Mouse (Mus musculus): ENCODE measurements around the gene Mbd4.

Gene Mbd4

DNA sequence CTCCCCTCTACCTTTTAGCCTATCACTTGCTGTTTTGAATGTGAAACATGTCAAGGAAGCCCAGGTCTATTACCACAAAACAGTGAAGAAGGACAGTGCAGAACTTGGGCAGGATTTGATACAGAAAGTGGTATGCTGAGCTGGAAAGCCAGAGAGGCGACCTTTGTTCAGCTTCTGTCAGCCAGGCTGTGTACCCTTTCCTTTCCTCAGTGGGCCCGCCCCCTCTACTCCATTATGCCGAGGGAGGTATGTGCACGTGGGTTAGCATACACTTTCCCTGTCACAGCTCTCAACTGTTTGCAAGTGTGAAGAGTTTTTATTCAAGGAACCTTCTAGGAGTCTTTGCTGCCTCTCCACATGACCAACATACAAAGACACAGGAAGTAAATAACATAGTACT is 6.1 kb upstream of the Mbd4 start:
- no peak for DNase-seq (ENCODE audit: low spot score)

DNA sequence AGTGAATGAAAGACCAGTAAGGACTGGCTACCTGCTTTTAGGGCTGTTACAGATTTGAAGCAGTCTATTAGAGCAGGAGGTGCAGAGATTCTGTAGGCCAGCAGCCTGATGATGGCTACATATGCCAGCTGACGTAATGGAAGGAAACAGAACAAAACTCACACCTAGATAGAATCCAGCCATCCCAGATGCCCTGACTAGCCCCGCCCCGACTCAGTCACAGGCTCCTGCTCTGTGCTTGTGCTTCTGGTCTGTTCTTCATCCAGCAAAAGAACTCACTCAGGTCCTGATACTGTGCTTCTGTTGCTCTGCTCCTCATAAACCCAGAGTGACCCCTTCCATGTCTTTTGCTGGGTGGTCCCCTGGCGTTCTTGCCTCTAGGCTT is 3.2 kb upstream of the Mbd4 start:
- DNase-seq (ENCODE audit: low spot score) = peak; percentile 94

DNA sequence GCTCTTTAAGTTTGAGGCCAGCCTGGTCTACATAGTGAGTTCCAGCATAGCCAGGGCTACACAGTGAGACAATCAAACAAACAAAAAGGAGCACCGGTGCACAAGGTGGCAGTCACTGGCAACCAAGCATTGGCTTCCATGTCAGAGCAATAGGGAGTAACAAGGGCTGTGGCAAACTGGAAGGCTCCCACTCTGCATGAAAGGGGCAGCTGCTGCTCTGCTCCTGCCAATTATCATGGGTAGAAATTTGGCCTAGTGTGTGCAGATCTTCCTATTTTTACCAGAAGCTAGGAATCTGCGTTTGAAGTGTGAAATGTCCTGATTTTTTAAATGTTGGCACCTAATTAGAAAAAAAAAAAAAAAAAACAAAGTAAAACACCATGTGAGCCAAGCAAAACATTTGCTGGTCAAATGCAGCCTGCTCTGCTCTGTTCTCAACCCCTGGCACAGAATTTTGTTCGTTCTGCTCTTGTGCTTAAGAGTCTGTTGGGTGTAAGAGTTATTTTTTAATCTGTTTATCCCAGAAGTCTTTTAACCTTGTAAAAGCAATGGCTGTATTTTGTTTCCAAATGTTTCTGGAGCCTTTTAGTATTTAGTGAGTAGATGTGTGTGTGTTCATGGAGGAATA is 2.7 kb upstream of the Mbd4 start:
- DNase-seq (ENCODE audit: low spot score) = no peak

DNA sequence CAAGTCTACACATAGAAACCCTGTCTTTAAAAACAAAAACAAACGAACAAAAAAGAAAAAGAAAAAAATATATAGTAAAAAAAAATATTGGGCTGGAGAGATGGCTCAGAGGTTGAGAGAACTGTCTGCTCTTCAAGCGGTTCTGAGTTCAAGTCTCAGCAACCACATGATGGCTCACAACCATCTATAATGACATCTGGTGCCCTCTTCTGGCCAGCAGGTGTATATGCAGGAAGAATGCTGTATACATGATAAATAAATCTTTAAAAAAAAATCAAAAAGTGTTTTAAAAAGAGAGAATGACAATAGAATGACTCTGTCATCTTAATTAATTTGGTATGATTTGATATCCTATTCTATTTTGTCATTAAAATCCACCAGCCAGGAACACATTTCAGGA is 1.3 kb upstream of the Mbd4 start:
- DNase-seq (ENCODE audit: low spot score) = no peak

DNA sequence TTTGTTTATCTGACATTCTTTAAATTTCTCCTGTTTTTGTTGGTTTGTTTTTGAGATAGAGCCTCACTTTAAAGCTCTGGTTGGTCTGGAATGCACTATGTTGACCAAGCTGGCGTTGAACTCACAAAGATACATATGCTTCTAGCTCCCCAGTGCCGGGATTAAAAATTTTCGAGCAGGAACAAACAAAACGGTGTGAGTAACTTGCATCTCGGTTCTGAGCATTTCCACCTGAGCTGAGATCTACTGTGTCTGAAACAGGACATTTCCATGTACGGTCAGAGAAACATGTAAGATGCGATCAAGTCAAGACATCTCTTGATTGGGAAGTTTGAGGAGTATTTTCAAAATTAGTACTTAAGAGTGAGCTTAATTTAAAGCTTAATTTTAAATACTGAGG is 814 bp upstream of the Mbd4 start:
- DNase-seq (ENCODE audit: low spot score) = peak; percentile 20

DNA sequence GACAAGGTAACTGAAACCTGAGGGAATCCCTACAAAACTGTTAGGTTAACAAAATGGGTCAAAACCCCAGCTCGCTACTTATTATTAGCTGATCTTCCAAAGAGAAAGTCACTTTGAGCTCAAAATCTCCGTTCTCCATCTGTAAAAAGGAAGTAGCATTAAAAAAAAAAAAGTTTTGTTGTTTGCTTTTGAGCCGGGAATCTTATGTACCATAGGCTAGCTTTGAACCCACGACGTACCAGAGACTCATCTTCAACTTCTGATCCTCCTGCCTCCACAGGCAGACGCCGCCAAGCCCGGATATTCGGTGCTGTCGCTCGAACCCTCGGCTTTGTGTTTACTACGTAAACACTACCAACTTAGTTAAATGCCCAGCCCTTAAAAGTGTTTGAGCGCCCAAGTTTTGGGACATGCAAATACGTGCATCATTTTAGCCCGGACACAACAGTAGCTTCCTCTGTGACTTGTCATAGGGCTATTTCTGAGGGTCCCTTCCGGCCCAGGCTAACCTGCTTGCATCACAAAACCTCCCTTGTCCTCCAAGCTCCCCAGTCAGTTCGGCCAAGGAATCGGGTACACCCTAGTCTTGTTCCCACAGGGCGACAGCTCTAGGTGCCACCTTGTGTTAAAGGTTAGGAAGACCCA is 603 bp downstream of the Mbd4 start:
- DNase-seq (ENCODE audit: low spot score) = no peak

DNA sequence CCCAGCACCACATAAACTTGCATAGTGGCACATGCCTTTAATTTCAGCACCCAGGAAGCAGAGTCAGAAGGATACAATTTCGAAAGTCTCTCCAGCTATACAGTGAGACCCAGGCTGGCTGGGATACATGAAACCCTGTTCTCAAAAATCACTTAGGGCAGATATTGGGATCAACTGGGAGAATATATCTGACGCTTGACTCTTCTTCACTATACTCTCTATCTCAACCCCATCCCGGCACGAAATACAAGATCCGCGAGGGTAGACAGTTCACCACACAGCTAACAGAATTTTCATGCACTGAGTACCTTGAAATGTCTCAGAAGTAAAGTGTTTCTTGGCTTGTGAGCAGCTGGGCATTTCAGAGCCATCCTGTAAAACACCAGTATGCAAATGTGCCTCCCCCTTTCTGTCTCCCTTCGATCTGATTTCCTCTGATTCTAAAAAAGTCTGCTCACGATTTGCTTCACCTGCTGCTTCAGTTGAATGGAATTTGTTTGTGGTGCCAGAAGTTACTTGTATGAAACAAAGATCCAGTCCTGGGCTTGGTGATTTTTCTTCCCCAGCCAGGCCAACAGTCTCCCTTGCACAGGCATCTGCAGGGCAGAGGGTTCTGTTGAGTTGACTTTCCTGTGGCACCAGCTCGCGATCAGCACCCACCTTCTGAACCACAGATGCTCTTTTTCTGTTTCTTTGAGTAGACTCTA is 4.4 kb downstream of the Mbd4 start:
- no peak for DNase-seq (ENCODE audit: low spot score)

DNA sequence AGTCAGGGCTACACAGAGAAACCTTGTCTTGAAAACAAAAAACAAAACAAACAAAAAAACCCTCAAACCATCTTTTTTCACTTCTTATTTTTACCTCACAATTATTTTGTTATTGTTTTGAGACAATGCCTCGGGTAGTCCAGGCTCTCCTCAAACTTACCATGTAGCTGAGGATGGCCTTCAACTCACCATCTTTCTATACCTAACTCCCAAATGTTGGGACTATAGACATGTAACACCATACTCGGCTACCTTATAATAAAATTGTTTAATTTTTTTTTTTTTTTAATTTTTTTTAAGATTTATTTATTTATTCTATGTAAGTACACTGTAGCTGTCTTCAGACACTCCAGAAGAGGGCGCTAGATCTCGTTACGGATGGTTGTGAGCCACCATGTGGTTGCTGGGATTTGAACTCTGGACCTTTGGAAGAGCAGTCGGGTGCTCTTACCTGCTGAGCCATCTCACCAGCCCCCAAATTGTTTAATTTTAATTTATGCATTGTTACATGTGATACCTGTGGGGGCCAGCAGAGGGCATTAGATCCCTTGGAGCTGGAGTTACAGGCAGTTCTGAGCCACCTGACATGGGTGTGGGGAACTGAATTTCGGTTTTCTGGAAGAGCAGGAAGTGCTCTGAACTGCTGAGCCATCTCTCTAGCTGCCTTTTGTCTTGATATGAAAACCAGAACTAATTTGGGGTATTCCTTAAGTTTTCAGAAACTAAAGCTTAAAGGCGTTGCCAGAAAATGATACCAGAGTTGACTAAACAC is 6.3 kb downstream of the Mbd4 start:
- DNase-seq (ENCODE audit: low spot score) = peak; percentile 69

DNA sequence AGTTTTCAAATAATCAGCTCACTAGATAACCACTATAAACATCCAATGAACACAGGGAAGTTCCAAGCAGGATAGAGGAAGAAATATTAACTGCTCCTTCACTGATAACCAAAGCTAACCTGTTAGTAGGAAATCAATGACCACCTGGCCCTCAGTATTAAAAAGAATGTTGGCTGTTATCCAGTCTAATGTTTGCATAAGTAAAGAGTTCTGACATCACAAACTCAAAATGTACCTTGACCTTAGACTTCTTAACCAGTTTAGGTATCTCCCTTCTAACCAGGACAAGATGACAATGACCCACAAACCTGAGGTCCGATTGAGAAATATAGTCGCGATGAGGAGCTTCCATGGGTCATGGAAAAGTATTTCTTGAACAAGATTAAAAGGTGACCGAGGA is 8.2 kb downstream of the Mbd4 start:
- no peak for DNase-seq (ENCODE audit: low spot score)

DNA sequence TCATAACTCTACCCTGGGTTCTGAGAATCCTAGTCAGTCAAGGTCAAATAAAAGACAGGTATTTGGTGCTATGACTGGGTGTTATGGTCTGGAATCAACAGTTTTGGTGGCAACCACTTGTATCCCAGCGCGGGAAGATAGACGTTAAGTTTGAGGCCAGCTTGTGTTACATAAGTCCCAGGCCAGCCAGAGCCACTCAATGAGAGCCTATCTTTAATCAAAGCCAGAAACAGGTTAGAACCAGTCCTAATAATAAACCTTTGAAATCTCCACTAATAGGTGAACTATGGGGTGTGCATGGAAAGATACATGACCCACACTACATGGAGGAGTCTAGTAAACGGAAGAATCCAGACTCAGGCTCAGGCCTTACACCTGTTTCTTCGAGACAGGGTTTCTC is 14.4 kb downstream of the Mbd4 start:
- no peak for DNase-seq (ENCODE audit: low spot score)

DNA sequence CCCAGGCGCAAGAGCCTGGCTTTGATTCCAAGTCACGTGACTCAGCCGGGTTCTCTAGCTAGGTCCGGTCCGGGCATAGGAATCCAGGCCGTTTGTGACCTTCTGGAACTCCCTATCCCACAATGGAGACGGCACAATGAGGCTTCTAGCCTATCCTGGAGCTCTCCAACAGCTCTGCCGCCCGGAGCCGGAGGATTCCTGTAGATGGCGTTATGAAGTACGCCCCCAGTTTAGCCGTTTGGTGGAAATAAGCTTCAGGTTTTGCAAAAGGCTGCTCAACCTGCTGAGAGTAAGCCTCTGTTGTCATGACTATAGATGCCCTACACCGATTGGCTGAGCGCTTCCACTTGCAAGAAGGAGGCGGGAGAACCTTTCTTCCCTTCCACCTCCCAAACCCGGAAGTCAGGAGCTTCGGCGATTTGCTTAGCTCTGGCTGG is 15.0 kb downstream of the Mbd4 start, which contains the start of gene Efcab12:
Gene Efcab12 (minus strand): TSS at position 252 of the 437 bp plus-strand sequence.
- DNase-seq (ENCODE audit: low spot score) = no peak

DNA sequence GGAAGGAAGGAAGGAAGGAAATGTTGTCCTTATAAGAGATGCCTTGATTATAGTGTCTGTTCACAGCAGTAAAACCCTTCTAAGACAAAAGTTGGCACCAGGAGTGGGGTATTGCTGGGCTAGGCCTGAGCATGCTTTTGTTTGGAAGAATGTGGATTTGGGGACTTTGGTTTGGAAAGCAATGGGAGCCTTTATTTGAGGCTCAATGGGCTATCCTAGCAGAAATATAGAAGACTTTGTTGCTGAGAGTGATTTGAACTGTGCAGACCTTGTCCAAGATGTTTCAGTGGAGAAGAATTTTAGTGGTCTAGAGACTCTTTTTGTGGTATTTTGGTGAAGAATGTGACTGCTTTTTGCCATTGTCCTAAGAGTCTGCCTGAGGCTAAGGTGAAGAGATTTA is 19.3 kb downstream of the Mbd4 start:
- no peak for DNase-seq (ENCODE audit: low spot score)

DNA sequence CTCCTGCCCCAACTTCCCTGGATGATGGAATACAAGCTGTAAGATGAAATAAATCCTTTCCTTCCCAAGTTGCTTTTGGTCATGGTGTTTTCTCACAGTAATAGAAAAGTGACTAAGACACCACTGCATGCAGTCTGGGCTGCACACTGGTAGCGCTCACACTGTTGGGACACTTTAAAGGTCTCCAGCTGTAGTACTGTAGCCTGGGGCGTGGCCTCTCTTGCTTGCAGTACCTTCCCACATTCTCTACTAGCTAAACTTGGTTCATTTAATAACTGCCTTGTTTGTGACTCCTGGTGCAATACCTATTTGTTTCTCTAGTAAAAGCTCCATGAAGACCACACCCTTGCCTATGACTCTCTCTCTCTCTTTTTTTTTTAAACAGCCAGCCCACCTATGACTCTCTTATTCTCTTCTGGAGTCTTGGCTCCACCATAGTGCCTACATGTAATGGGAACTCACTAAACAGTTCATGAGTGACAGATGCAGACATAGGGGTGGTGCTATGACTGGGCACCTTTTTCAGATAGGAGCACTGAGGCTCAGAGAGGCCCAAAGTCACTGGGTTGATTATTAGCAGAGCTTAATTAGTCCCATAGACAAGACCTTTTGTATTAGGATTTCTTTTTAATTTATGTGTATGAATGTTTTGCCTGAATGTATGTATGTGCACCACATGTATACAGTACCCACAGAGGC is 20.9 kb downstream of the Mbd4 start:
- DNase-seq (ENCODE audit: low spot score) = no peak

DNA sequence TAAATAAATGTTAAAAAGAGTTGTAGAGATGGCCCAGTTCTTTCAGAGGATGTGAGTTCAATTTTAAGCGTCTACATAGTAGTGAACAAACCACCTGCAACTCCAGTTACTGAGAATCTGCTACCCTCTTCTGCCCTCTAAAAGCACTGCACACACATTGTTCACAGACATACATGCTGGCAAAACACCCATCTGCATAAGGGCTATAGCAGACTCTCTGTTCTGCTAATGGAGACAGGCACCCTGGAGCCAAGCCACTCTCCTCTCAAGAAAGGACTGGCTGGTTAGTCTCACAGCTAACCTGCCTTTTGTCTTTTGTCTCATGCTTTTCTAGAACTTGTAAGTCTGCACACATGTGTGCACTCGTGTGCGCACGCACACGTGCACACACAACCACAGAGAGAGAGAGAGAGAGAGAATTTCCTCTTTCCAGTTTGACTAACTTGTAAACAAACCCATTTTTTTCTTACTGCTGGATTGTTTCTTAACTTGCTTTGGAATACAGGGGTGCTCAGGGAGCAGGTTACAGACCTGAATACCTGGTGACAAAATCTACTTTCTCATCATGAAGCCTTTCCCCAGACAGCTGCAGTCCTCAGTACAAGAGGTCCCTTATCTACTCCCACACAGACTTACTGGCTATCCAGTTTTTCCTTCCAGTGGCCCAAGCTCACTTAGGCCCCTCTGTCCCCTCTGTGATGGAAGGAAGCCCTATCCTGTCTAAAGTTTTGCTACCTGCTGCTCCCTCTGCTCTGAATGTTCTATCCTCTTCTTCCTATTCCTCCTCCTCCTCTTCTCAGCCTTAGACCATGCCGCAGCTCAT is 22.2 kb downstream of the Mbd4 start:
- no peak for DNase-seq (ENCODE audit: low spot score)

DNA sequence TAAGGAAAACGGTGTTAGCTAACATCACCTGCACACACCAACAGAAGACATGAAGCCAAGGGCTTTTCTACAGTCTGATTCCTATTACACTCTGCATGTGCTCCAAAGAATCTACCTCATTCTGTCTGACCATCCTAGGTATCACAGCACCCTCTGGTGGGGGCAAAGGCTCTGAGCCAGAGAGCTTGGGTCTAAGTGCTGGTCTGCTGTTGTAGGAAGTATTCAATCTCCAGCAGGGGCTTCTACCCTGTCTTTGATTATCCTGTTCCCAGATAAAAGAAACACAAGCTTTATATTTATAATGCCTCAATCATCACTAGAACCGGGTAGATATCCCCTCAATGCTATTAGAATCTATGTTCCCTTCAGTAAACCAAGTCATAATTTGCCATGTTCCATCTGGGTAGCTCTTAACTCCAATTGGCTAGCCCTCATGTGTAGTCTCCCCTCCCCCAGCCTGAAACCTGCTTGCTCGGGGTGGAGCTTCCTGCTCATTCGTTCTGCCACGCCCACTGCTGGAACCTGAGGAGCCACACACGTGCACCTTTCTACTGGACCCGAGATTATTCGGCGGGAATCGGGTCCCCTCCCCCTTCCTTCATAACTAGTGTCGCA is 29.2 kb downstream of the Mbd4 start:
- DNase-seq (ENCODE audit: low spot score) = peak; percentile 93

DNA sequence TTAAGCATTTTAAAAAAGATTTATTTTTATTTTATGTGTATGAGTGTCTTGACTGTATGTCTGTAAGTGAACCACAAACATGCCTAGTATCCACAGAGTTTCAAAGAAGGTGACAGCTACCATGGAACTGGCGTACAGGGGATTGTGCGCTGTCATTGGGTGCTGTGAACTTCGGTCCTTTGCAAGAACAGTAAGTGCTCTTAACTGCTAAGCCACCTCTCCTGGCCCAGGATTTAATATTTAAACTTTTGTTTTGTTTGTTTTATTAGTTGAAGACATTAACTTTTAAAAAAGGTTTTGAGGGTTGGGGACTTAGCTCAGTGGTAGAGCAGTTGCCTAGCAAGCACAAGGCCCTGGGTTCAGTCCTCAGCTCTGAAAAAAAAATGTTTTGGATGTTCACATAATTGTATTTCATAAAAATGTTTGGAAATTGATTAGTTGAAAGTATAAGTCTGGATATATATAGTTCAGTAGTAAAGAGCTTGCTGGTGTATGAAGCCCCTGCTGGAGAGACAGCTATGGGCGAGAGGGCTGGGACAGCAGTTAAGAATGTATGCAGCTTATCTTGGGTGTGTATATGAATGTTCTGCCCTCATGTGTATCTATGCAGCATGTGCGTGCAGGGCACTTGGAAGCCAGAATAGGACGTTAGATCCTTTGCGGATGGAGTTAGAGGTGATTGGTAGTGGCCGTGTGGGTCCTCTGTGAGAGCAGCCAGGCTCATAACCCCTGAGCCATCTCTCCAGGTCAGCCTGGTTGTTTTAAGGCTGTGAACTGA is 31.8 kb downstream of the Mbd4 start:
- DNase-seq (ENCODE audit: low spot score) = no peak

DNA sequence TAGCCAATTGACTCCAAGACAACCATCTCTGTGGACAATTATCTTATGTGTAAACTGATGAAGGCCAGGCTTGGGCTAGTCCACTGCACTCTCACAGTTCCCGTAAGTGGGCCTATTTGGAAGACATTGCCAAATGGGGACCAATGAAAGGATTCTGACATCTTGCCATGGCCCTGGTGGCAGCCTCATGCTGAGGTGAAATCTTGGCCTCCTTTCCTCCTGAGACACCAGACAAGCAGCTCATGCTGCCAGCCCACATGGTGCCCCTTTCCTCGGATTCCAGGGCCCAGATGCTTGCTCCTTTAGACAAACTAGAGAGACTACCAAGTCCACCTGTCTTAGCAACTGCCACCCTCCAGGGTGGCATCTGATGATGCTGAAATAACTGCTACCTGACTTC is 35.0 kb downstream of the Mbd4 start:
- no peak for DNase-seq (ENCODE audit: low spot score)

DNA sequence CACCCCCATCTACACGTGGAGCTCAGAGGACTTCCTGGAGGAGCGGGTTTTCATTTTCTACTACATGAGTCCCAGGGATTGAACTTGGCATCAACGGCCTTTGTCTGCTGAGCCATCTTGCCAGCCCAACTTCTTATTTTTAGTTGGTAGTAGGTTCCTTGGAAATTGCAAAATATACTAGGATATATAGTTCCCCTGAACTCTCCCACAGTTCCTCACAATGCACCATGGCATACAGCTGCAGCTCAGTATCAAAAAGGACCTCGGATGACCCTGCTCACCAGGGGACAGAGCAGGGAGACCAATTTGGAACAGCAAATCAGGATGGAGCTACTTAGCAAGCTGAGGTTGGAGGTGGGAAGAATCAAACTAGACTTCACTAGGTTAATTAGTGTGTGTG is 38.1 kb downstream of the Mbd4 start:
- DNase-seq (ENCODE audit: low spot score) = no peak

DNA sequence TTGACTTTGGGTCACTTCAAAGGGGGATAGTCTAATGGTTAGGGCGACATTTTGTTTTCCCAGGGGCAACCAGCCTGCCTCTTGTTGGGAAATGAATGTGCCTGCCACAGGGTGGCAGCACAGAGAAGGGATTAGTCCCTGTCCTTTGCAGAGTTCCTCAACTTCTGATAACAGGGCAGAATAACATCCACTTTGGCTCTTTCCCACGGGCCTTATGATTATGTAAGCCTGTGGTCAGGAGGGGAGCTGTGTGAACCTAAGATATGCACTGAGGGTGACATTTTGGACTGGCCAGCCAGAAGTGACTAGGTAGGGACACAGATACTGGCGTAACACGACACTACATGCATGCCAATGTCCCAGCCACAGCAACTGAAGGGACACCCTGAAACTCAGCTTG is 39.1 kb downstream of the Mbd4 start:
- peak; percentile 57 for DNase-seq (ENCODE audit: low spot score)

DNA sequence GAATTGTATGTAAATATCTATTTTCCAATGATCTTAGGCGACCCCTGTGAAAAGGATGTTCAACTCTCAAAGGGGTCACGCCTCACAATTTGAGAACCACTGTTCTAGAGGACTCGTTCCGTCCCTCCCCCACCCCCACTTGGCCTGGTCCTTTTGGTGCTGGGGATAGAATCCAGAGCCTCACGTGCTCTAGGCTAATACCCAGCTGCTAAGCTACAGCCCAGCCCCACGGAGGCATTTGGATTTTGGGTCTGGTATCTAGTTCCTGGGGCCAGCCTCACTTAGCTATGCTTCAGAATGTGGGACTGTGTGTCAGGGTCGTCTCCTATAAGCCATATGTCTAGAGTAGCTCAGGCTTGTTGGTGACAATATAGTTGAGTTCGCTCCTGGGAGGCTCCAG is 41.6 kb downstream of the Mbd4 start:
- no peak for DNase-seq (ENCODE audit: low spot score)

Data from MN1 (cell line).